Mouse (Mus musculus): ENCODE results near the gene Lrsam1. TPM values are rescaled to one million over a fixed set of nuclear protein-coding genes. Genes with fewer than 3 reads are reported as not detected.

The Lrsam1 gene
- polyA plus RNA-seq, 1 experiment from 2014 or later: 9.2 TPM

- Histone ChIP-seq H3K27ac (replicated peaks; ENCODE audit: low read depth, low read length) (no peak overlapping the region), H3K4me1 (ENCODE audit: control insufficient read depth, insufficient read depth, low read length) (peaks cover 13% of the 10 kb centered on the region), H3K4me3 (ENCODE audit: low read depth, low read length) (no peak overlapping the region), H3K4me2 (ENCODE audit: low read depth, low read length) (no peak overlapping the region), H3K27me3 (replicated peaks; ENCODE audit: control insufficient read depth, insufficient read depth, low read length) (no peaks in the 10 kb centered on the region), H3K9ac (ENCODE audit: low read depth, low read length) (no peak overlapping the region), H3K36me3 (ENCODE audit: control insufficient read depth, insufficient read depth, low read length) (no peaks in the 10 kb centered on the region; the same call in 1 of the 2 replicates), H3K9me3 (ENCODE audit: control insufficient read depth, low read length) (no peaks in the 10 kb centered on the region)
- no peak for ATAC-seq (ENCODE audit: low read depth)
- 92% methylated on average over 4 of the region's 4 CpGs for WGBS
- no peak for DNase-seq (ENCODE audit: low spot score)
Observed at GRCm38 (mm10) chr2:32903470-32903869, 57.9 kb downstream of the Lrsam1 start.

GRCm38 (mm10) chr2:32902126-32902525 is 59.3 kb downstream of the Lrsam1 start:
- H3K27me3 ChIP-seq (replicated peaks; ENCODE audit: control insufficient read depth, insufficient read depth, low read length): no peaks in the 10 kb centered on the region
- no peak overlapping the region for H3K27ac ChIP-seq (replicated peaks; ENCODE audit: low read depth, low read length)
- no peak for ATAC-seq (ENCODE audit: low read depth)
- no peaks in the 10 kb centered on the region; the same call in 1 of the 2 replicates for H3K36me3 ChIP-seq (ENCODE audit: control insufficient read depth, insufficient read depth, low read length)
- H3K4me3 ChIP-seq (ENCODE audit: low read depth, low read length): no peak overlapping the region
- DNase-seq (ENCODE audit: low spot score): no peak
- peaks cover 17% of the 10 kb centered on the region for H3K4me1 ChIP-seq (ENCODE audit: control insufficient read depth, insufficient read depth, low read length)
- 93% methylated on average over 9 of the region's 9 CpGs for WGBS
- no peak overlapping the region for H3K4me2 ChIP-seq (ENCODE audit: low read depth, low read length)
- H3K9ac ChIP-seq (ENCODE audit: low read depth, low read length): no peak overlapping the region
- no peaks in the 10 kb centered on the region for H3K9me3 ChIP-seq (ENCODE audit: control insufficient read depth, low read length)

- Histone ChIP-seq H3K36me3 (ENCODE audit: control insufficient read depth, insufficient read depth, low read length) (0 out of 2 replicates have a peak, but pooled peaks cover 4% of the 10 kb centered on the region), H3K27ac (replicated peaks; ENCODE audit: low read depth, low read length) (peak overlapping the region; percentile 28; the same call in 1 of the 2 replicates), H3K9ac (ENCODE audit: low read depth, low read length) (no peak overlapping the region), H3K4me2 (ENCODE audit: low read depth, low read length) (no peak overlapping the region), H3K9me3 (ENCODE audit: control insufficient read depth, low read length) (no peaks in the 10 kb centered on the region), H3K27me3 (replicated peaks; ENCODE audit: control insufficient read depth, insufficient read depth, low read length) (no peaks in the 10 kb centered on the region), H3K4me1 (ENCODE audit: control insufficient read depth, insufficient read depth, low read length) (peaks cover 33% of the 10 kb centered on the region), H3K4me3 (ENCODE audit: low read depth, low read length) (no peak overlapping the region)
- DNase-seq (ENCODE audit: low spot score): peak; percentile 73
- peak; percentile 19; the same call in 1 of the 2 replicates for ATAC-seq (ENCODE audit: low read depth)
- WGBS: 68% methylated on average over 7 of the region's 7 CpGs
Observed at GRCm38 (mm10) chr2:32898983-32899382, 62.4 kb downstream of the Lrsam1 start.

GRCm38 (mm10) chr2:32896507-32897147 is 64.8 kb downstream of the Lrsam1 start:
- ATAC-seq (ENCODE audit: low read depth): 0 out of 2 replicates have a peak, but pooled peaks have one; percentile 28
- Histone ChIP-seq H3K4me2 (ENCODE audit: low read depth, low read length) (no peak overlapping the region), H3K36me3 (ENCODE audit: control insufficient read depth, insufficient read depth, low read length) (0 out of 2 replicates have a peak, but pooled peaks cover 8% of the 10 kb centered on the region), H3K4me3 (ENCODE audit: low read depth, low read length) (no peak overlapping the region), H3K9ac (ENCODE audit: low read depth, low read length) (peak overlapping the region; percentile 38; the same call in 1 of the 2 replicates), H3K27ac (replicated peaks; ENCODE audit: low read depth, low read length) (peak overlapping the region; percentile 79), H3K4me1 (ENCODE audit: control insufficient read depth, insufficient read depth, low read length) (peaks cover 33% of the 10 kb centered on the region), H3K9me3 (ENCODE audit: control insufficient read depth, low read length) (no peaks in the 10 kb centered on the region), H3K27me3 (replicated peaks; ENCODE audit: control insufficient read depth, insufficient read depth, low read length) (no peaks in the 10 kb centered on the region)
- 43% methylated on average over 8 of the region's 10 CpGs for WGBS
- DNase-seq (ENCODE audit: low spot score): no peak

GRCm38 (mm10) chr2:32895606-32896106 is 65.8 kb downstream of the Lrsam1 start:
- Histone ChIP-seq H3K27me3 (replicated peaks; ENCODE audit: control insufficient read depth, insufficient read depth, low read length) (no peaks in the 10 kb centered on the region), H3K4me3 (ENCODE audit: low read depth, low read length) (no peak overlapping the region), H3K4me1 (ENCODE audit: control insufficient read depth, insufficient read depth, low read length) (peaks cover 33% of the 10 kb centered on the region), H3K9ac (ENCODE audit: low read depth, low read length) (peak overlapping the region; percentile 38), H3K4me2 (ENCODE audit: low read depth, low read length) (no peak overlapping the region), H3K27ac (replicated peaks; ENCODE audit: low read depth, low read length) (peak overlapping the region; percentile 79), H3K9me3 (ENCODE audit: control insufficient read depth, low read length) (no peaks in the 10 kb centered on the region), H3K36me3 (ENCODE audit: control insufficient read depth, insufficient read depth, low read length) (0 out of 2 replicates have a peak, but pooled peaks cover 8% of the 10 kb centered on the region)
- DNase-seq (ENCODE audit: low spot score) (peak; percentile 42), ATAC-seq (ENCODE audit: low read depth) (peak; percentile 35; the same call in 1 of the 2 replicates)
- WGBS: 28% methylated on average over 8 of the region's 8 CpGs

- Histone ChIP-seq H3K9ac (ENCODE audit: low read depth, low read length) (no peak overlapping the region), H3K27me3 (replicated peaks; ENCODE audit: control insufficient read depth, insufficient read depth, low read length) (no peaks in the 10 kb centered on the region), H3K36me3 (ENCODE audit: control insufficient read depth, insufficient read depth, low read length) (0 out of 2 replicates have a peak, but pooled peaks cover 8% of the 10 kb centered on the region), H3K9me3 (ENCODE audit: control insufficient read depth, low read length) (no peaks in the 10 kb centered on the region), H3K4me1 (ENCODE audit: control insufficient read depth, insufficient read depth, low read length) (peaks cover 35% of the 10 kb centered on the region), H3K4me3 (ENCODE audit: low read depth, low read length) (no peak overlapping the region), H3K27ac (replicated peaks; ENCODE audit: low read depth, low read length) (no peak overlapping the region), H3K4me2 (ENCODE audit: low read depth, low read length) (no peak overlapping the region)
- ATAC-seq (ENCODE audit: low read depth): no peak
- 80% methylated on average over 2 of the region's 2 CpGs for WGBS
- no peak for DNase-seq (ENCODE audit: low spot score)
Observed at GRCm38 (mm10) chr2:32894097-32894496, 67.3 kb downstream of the Lrsam1 start.

GRCm38 (mm10) chr2:32892490-32892889 is 68.9 kb downstream of the Lrsam1 start:
- H3K36me3 ChIP-seq (ENCODE audit: control insufficient read depth, insufficient read depth, low read length): 0 out of 2 replicates have a peak, but pooled peaks cover 8% of the 10 kb centered on the region
- no peaks in the 10 kb centered on the region for H3K27me3 ChIP-seq (replicated peaks; ENCODE audit: control insufficient read depth, insufficient read depth, low read length)
- ATAC-seq (ENCODE audit: low read depth) (no peak), DNase-seq (ENCODE audit: low spot score) (no peak)
- no peak overlapping the region for H3K4me2 ChIP-seq (ENCODE audit: low read depth, low read length)
- H3K4me1 ChIP-seq (ENCODE audit: control insufficient read depth, insufficient read depth, low read length): peaks cover 35% of the 10 kb centered on the region
- H3K9me3 ChIP-seq (ENCODE audit: control insufficient read depth, low read length): no peaks in the 10 kb centered on the region
- WGBS: 92% methylated on average over 14 of the region's 14 CpGs
- no peak overlapping the region for H3K9ac ChIP-seq (ENCODE audit: low read depth, low read length)
- no peak overlapping the region for H3K27ac ChIP-seq (replicated peaks; ENCODE audit: low read depth, low read length)
- H3K4me3 ChIP-seq (ENCODE audit: low read depth, low read length): no peak overlapping the region

GRCm38 (mm10) chr2:32891278-32891677 is 70.1 kb downstream of the Lrsam1 start:
- Histone ChIP-seq H3K27me3 (replicated peaks; ENCODE audit: control insufficient read depth, insufficient read depth, low read length) (no peaks in the 10 kb centered on the region), H3K27ac (replicated peaks; ENCODE audit: low read depth, low read length) (no peak overlapping the region), H3K9me3 (ENCODE audit: control insufficient read depth, low read length) (no peaks in the 10 kb centered on the region), H3K36me3 (ENCODE audit: control insufficient read depth, insufficient read depth, low read length) (0 out of 2 replicates have a peak, but pooled peaks cover 8% of the 10 kb centered on the region), H3K4me1 (ENCODE audit: control insufficient read depth, insufficient read depth, low read length) (peaks cover 26% of the 10 kb centered on the region), H3K4me3 (ENCODE audit: low read depth, low read length) (no peak overlapping the region), H3K4me2 (ENCODE audit: low read depth, low read length) (no peak overlapping the region), H3K9ac (ENCODE audit: low read depth, low read length) (no peak overlapping the region)
- DNase-seq (ENCODE audit: low spot score) (no peak), ATAC-seq (ENCODE audit: low read depth) (no peak)
- WGBS: 73% methylated on average over 9 of the region's 9 CpGs
